Mouse (Mus musculus) kidney, embryonic 16.5 days (tissue): Measurements from ENCODE around the gene Oaf. TPM values are rescaled to one million over a fixed set of nuclear protein-coding genes. Genes with fewer than 3 reads are reported as not detected.

ENCODE experiments used
- ATAC-seq: fragments of 200-750 bp; cut with Nextera tagmentation; 2 replicates; pipeline ENCODE4 v1.8.0; 2017; ENCODE audit warnings: moderate TSS enrichment; ENCODE audit not compliant: low FRiP score, low TSS enrichment
- H3K27ac ChIP-seq: fragments of 300-500 bp; sonication (generic); 2 replicates; pipeline ENCODE4 v1.5.1; 2014; ENCODE audit warnings: low read length
- H3K27me3 ChIP-seq: fragments of 300-500 bp; sonication (generic); 2 replicates; pipeline ENCODE4 v1.6.1; 2014; ENCODE audit warnings: low read length, control low read depth, mixed read lengths; ENCODE audit not compliant: insufficient read depth
- H3K36me3 ChIP-seq: fragments of 300-500 bp; sonication (generic); 2 replicates; pipeline ENCODE4 v1.6.1; 2014; ENCODE audit warnings: low read length, control low read depth, mixed read lengths; ENCODE audit not compliant: insufficient read depth
- H3K4me1 ChIP-seq: fragments of 300-500 bp; sonication (generic); 2 replicates; pipeline ENCODE4 v1.6.1; 2014; ENCODE audit warnings: low read length, control low read depth, mixed read lengths; ENCODE audit not compliant: insufficient read depth
- H3K4me2 ChIP-seq: fragments of 300-500 bp; sonication (generic); replicated peaks from 2 replicates; pipeline ENCODE4 v1.6.1; 2014; ENCODE audit warnings: low read depth, low read length
- H3K4me3 ChIP-seq: fragments of 300-500 bp; sonication (generic); 2 replicates; pipeline ENCODE4 v1.5.1; 2014; ENCODE audit warnings: mild to moderate bottlenecking, low read length
- H3K9ac ChIP-seq: fragments of 300-500 bp; sonication (generic); replicated peaks from 2 replicates; pipeline ENCODE4 v1.6.1; 2014; ENCODE audit warnings: low read length
- H3K9me3 ChIP-seq: fragments of 300-500 bp; sonication (generic); 2 replicates; pipeline ENCODE4 v1.6.1; 2016; ENCODE audit warnings: low read length, control low read depth
- WGBS: fragments of 180-500 bp; shearing (Covaris S2); extraction: QIAGEN DNeasy Blood & Tissue Kit; methylation state at CpG from one replicate; pipeline ENCODE4 v1.1.7; 2014; 5-methylcytosine and 5-hydroxymethylcytosine counted together
- polyA plus RNA-seq: library from polyadenylated mRNA; unstranded; fragments of >200 nt; fragmentation: Nextera tagmentation; extraction: Ambion mirVana; gene quantifications from 2 replicates; pipeline ENCODE4 v1.2.1, GENCODE M21; 2015

Gene Oaf
- polyA plus RNA-seq, 1 experiment from 2014 or later: 63.8 TPM

- WGBS: 58% methylated on average over 9 of the region's 9 CpGs
- no peak overlapping the region for H3K4me3 ChIP-seq
- H3K9me3 ChIP-seq: no peaks in the 10 kb centered on the region
- H3K27ac ChIP-seq: peak overlapping the region; percentile 30; the same call in 1 of the 2 replicates
- ATAC-seq: no peak
- H3K36me3 ChIP-seq: no peaks in the 10 kb centered on the region
- H3K4me1 ChIP-seq: peaks cover 36% of the 10 kb centered on the region
- H3K9ac ChIP-seq: 0 out of 2 replicates have a peak overlapping the region, but pooled peaks have one; percentile 10
- H3K27me3 ChIP-seq: no peaks in the 10 kb centered on the region
- H3K4me2 ChIP-seq: no peak overlapping the region
These were observed 25.5 kb upstream of the Oaf start for GRCm38 (mm10) chr9:43265194-43265593.

- ATAC-seq: peak; percentile 65
- no peaks in the 10 kb centered on the region for H3K9me3 ChIP-seq
- no peak overlapping the region for H3K4me3 ChIP-seq
- no peaks in the 10 kb centered on the region for H3K27me3 ChIP-seq
- no peak overlapping the region for H3K4me2 ChIP-seq
- H3K36me3 ChIP-seq: no peaks in the 10 kb centered on the region
- H3K9ac ChIP-seq: peak overlapping the region; percentile 27
- H3K27ac ChIP-seq: peak overlapping the region; percentile 87
- WGBS: 22% methylated on average over 11 of the region's 11 CpGs
- peaks cover 40% of the 10 kb centered on the region for H3K4me1 ChIP-seq
These were observed 24.3 kb upstream of the Oaf start for GRCm38 (mm10) chr9:43263946-43264451.

- ATAC-seq: no peak
- no peaks in the 10 kb centered on the region for H3K27me3 ChIP-seq
- no peak overlapping the region for H3K4me3 ChIP-seq
- H3K9ac ChIP-seq: peak overlapping the region; percentile 27
- peak overlapping the region; percentile 87 for H3K27ac ChIP-seq
- H3K9me3 ChIP-seq: no peaks in the 10 kb centered on the region
- H3K4me2 ChIP-seq: no peak overlapping the region
- no peaks in the 10 kb centered on the region for H3K36me3 ChIP-seq
- 51% methylated on average over 9 of the region's 9 CpGs for WGBS
- peaks cover 40% of the 10 kb centered on the region for H3K4me1 ChIP-seq
These were observed 23.3 kb upstream of the Oaf start for GRCm38 (mm10) chr9:43262811-43263550.

- H3K9me3 ChIP-seq: no peaks in the 10 kb centered on the region
- 48% methylated on average over 4 of the region's 4 CpGs for WGBS
- no peak for ATAC-seq
These were observed 22.7 kb upstream of the Oaf start for GRCm38 (mm10) chr9:43262390-43262789.

GRCm38 (mm10) chr9:43261941-43262340 lies 22.2 kb upstream of the Oaf start:
- Histone ChIP-seq H3K4me1 (peaks cover 40% of the 10 kb centered on the region), H3K27me3 (no peaks in the 10 kb centered on the region), H3K9ac (no peak overlapping the region), H3K9me3 (no peaks in the 10 kb centered on the region), H3K4me2 (no peak overlapping the region), H3K36me3 (no peaks in the 10 kb centered on the region), H3K27ac (peak overlapping the region; percentile 87), H3K4me3 (no peak overlapping the region)
- ATAC-seq: peak; percentile 5; the same call in 1 of the 2 replicates
- WGBS: 24% methylated on average over 2 of the region's 2 CpGs

More at GRCm38 (mm10) chr9:43262390-43262789, 22.7 kb upstream of the Oaf start:
- 0 out of 2 replicates have a peak overlapping the region, but pooled peaks have one; percentile 22 for H3K9ac ChIP-seq
- H3K4me1 ChIP-seq: peaks cover 40% of the 10 kb centered on the region
- peak overlapping the region; percentile 87 for H3K27ac ChIP-seq
- no peaks in the 10 kb centered on the region for H3K36me3 ChIP-seq
- no peaks in the 10 kb centered on the region for H3K27me3 ChIP-seq
- H3K4me2 ChIP-seq: no peak overlapping the region
- H3K4me3 ChIP-seq: no peak overlapping the region

- H3K9me3 ChIP-seq: no peaks in the 10 kb centered on the region
- no peak overlapping the region for H3K4me3 ChIP-seq
- 46% methylated on average over 4 of the region's 4 CpGs for WGBS
- ATAC-seq: peak; percentile 21
- H3K4me2 ChIP-seq: no peak overlapping the region
- peaks cover 40% of the 10 kb centered on the region for H3K4me1 ChIP-seq
- H3K36me3 ChIP-seq: no peaks in the 10 kb centered on the region
- peak overlapping the region; percentile 24 for H3K9ac ChIP-seq
- H3K27me3 ChIP-seq: no peaks in the 10 kb centered on the region
- H3K27ac ChIP-seq: peak overlapping the region; percentile 87
These were observed 21.6 kb upstream of the Oaf start for GRCm38 (mm10) chr9:43261124-43261907.

GRCm38 (mm10) chr9:43260661-43261060 lies 20.9 kb upstream of the Oaf start:
- H3K4me3 ChIP-seq: no peak overlapping the region
- H3K27me3 ChIP-seq: no peaks in the 10 kb centered on the region
- H3K4me2 ChIP-seq: no peak overlapping the region
- 78% methylated on average over 7 of the region's 7 CpGs for WGBS
- H3K9me3 ChIP-seq: no peaks in the 10 kb centered on the region
- H3K4me1 ChIP-seq: peaks cover 40% of the 10 kb centered on the region
- ATAC-seq: no peak
- H3K9ac ChIP-seq: no peak overlapping the region
- H3K27ac ChIP-seq: no peak overlapping the region
- no peaks in the 10 kb centered on the region for H3K36me3 ChIP-seq

- H3K4me1 ChIP-seq: peaks cover 15% of the 10 kb centered on the region
- H3K27me3 ChIP-seq: no peaks in the 10 kb centered on the region
- ATAC-seq: peak; percentile 91
- peak overlapping the region; percentile 81 for H3K27ac ChIP-seq
- no peaks in the 10 kb centered on the region for H3K36me3 ChIP-seq
- H3K9me3 ChIP-seq: no peaks in the 10 kb centered on the region
- 9% methylated on average over 5 of the region's 5 CpGs for WGBS
- no peak overlapping the region for H3K4me2 ChIP-seq
- peak overlapping the region; percentile 38; the same call in 1 of the 2 replicates for H3K9ac ChIP-seq
- H3K4me3 ChIP-seq: no peak overlapping the region
These were observed 13.6 kb upstream of the Oaf start for GRCm38 (mm10) chr9:43253271-43253681.

GRCm38 (mm10) chr9:43252790-43253189 lies 13.1 kb upstream of the Oaf start:
- peaks cover 15% of the 10 kb centered on the region for H3K4me1 ChIP-seq
- peak overlapping the region; percentile 81 for H3K27ac ChIP-seq
- H3K4me3 ChIP-seq: no peak overlapping the region
- ATAC-seq: peak; percentile 8; the same call in 1 of the 2 replicates
- peak overlapping the region; percentile 38; the same call in 1 of the 2 replicates for H3K9ac ChIP-seq
- H3K4me2 ChIP-seq: no peak overlapping the region
- no peaks in the 10 kb centered on the region for H3K9me3 ChIP-seq
- H3K36me3 ChIP-seq: no peaks in the 10 kb centered on the region
- no peaks in the 10 kb centered on the region for H3K27me3 ChIP-seq
- WGBS: 46% methylated on average over 3 of the region's 3 CpGs
